In genomic region chr8:95434686-95435439, GRCm38 (mm10) we compare ENCODE assay signal across 1 mouse cellular context.
TF ChIP-seq lines count a peak whose summit lies in the region.

Cfap20 (minus strand) TSS chr8:95434869.

TF ChIP-seq in MEL, 35 proteins besides CTCF, POLR2A, EP300 and RAD21 (continued from another document):
- TF ChIP-seq ZKSCAN1 (IDR thresholded peaks at IDR 0.05; ENCODE audit: low read depth, low read length) (no peak), RCOR1 (IDR thresholded peaks at IDR 0.05; ENCODE audit: low read depth, low read length) (peak; percentile 94), MYC (IDR thresholded peaks at IDR 0.05; ENCODE audit: low read depth, low read length) (peak; percentile 92), TAL1 (IDR thresholded peaks at IDR 0.05; ENCODE audit: low read length) (no peak), ZMIZ1 (IDR thresholded peaks at IDR 0.05; ENCODE audit: low read depth, low read length) (0 out of 2 replicates have a peak, but pooled peaks have one; percentile 47)
